Mouse (Mus musculus): ENCODE measurements at regions not wholly inside any gene's neighbourhood (a gene's known extent, or its start where the extent isn't known, plus 50 kb on each side); places are given as distances from the start of the nearest gene placed in this dataset.
A peak's percentile ranks its signal among the peaks of the same experiment; 100 is the strongest.

DNA sequence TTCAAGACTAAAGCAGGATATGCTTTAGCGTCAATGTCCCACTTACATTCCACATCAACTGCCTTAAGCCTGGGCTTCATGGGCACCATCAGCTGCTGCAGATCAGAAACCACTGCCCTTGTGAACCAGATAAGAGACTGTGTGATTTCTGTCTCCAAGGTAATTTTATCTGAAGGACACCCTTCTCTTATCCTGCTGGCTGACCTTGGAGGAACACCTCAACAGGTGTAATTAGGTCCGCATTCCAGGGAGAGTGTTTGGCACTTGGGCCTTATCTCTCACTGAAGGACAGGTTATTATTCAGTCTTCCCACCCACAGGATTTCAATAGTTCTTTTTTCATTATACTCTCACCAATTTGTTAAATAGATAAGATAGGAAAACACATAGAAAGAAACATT, 583.1 kb upstream of the Kdm8 start:
- DNase-seq (ENCODE audit: low spot score), result no peak

DNA sequence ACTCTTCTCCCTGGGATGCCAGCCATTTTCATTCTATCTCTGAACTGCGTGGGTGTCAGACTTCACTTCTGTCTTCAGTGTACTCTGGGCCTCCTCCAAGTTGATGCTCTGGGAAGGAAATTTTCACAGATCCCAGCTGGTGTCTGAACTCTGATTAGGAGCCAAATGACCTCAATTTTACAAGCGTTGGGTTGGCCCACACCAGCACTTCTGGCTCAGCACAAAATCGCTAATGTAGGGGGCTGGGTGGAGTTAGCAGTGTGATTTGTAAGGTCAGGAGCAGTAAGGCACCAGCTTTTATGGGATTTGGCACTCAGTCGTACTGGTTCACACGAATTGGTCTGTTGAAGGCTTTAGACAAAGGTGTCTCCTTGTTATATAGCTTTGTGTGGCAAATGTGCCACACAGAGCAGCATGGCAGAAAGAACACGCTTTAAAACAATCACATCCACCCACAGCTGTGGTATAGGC, 576.3 kb upstream of the Kdm8 start:
- DNase-seq (ENCODE audit: low spot score), result peak; percentile 13

DNA sequence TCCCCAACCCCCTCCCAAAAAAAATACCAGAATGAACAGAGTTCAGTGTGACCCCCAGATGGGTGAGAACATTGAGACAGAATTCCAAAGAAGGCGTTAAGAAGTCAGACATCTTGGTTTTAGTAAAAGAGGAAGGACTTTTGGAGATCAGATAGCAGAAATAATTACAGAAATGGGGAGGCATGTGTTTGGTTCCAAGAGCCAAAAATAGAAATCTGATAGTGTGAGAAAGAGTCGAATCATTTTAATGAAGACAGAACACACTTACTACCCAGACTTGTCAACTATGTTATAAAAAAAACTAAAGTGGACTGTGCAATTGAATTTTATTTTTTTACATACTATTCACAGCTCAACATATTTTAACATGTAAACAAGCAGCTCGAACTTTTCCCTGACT, 575.9 kb upstream of the Kdm8 start:
- DNase-seq (ENCODE audit: low spot score), result no peak

GRCm38 (mm10) chr7:124880771-124881170, 563.7 kb upstream of the Kdm8 start:
- no peak for DNase-seq (ENCODE audit: low spot score)

DNA sequence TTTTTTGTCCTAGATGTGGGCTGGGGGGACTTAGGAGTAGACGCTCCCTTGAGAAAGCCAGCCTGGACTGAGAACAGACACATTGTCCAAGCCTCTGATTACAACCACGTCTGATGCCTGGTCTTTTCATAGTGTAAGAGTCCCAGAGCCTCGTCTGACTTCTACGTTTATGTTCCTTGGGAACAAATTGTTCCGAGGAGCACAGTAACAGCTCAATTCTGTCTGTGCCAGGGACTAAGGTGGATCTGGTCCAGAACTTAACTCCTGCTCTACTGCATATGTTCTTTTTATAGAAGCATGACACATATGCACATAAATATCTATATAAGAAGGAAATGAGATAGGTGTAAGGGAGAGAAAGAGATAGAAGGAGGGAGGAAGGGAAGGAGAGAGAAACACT, 537.2 kb upstream of the Kdm8 start:
- no peak for DNase-seq (ENCODE audit: low spot score)

DNA sequence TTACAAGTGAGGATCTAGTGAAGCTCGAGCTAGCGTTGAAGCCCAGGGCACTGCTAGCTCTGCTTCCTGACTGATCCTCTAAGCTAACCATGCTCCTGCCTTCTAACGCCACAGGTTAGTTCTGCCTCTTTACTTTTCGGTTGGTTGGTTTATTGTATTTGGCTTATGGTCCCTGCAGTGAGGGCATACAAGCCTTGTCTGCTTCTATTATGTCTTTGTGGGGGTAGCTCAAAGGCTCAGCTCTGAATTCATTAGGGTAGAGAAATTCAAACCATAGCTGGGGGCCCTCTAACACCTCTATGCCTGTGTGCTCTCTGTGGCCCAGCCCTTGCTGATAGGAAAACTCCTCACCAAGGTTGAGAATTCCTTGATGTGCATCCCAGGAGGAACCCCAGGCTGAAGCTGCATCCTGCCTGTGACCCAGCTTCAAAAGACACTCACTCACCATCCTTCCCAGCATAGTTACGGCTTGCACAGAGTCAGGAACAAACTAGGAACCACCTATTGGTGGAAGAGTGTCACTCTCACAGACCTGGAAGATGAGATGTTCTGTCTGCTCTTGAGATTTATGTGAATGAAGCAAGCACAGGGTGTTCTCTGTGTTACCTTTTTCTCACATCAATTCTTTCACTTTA, 536.7 kb upstream of the Kdm8 start:
- DNase-seq (ENCODE audit: low spot score), result peak; percentile 55

- no peak for DNase-seq (ENCODE audit: low spot score)
Measured at GRCm38 (mm10) chr7:124914061-124914460, 530.4 kb upstream of the Kdm8 start.

DNA sequence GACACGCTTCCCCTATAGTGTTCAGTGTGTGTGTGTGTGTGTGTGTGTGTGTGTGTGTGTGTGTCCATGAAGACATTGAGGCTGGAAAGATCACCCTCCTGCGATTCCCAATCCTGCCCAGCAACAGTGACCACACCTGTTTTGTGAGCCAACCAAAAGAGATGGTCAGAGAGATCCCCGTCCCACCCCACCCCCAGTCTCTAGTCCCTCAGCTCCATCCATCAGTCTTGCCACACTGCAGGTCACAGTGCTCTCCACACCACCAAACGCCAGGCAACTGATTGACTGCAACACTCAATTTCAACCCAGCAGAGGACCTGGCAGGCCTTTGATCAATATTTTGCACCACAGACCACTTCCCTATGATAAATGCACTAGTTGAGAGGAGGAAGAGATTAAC, 530.0 kb upstream of the Kdm8 start:
- no peak for DNase-seq (ENCODE audit: low spot score)

- DNase-seq (ENCODE audit: low spot score), result no peak
Measured at GRCm38 (mm10) chr7:124914972-124915371, 529.5 kb upstream of the Kdm8 start.

DNA sequence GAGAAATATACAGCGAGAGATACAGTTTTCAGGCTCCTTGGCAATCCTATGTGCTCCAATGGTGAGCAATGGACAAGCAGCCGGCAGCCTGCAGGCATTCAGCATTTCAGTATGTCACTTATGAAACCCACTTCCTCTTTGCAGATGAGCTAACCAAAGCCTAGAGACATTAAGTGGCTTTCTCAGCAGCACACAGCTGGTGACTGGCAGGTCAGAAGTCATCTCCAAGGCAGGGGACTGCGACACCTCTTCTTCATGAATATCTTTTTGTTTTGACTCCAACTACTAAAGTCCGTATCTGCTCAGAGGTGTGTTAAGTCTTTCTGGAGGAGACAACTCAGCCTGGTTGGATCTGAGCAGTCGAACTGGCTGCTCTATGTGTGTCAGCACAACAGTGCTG, 528.8 kb upstream of the Kdm8 start:
- DNase-seq (ENCODE audit: low spot score), result no peak

DNA sequence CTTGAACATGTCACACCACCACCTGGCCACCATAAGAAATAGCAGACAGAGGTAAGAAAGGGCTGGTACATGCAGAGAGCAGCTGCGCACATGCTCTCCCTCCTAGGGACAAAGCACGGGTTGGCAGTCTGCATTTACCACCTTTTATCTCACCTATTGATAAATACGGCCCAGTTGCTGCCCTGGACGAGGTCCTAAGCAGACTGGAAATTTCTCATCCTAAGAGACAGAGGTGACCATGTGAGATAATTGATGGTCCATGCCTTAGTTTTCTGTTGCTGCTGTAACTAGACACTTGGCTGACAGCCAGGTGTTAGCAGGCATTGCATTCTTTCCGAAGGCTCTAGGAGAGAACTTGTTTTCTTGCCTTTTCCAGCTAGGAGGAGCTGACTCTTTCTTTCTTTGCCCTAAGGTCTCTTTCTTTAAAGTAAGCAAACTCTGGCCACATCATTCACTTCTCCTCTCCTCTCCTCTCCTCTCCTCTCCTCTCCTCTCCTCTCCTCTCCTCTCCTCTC, 526.8 kb upstream of the Kdm8 start:
- peak; percentile 26 for DNase-seq (ENCODE audit: low spot score)

- no peak for DNase-seq (ENCODE audit: low spot score)
Measured at GRCm38 (mm10) chr7:124922806-124923205, 521.7 kb upstream of the Kdm8 start.

- DNase-seq (ENCODE audit: low spot score), result no peak
Measured at GRCm38 (mm10) chr7:124933573-124933972, 510.9 kb upstream of the Kdm8 start.

GRCm38 (mm10) chr7:124939357-124939756, 505.1 kb upstream of the Kdm8 start:
- no peak for DNase-seq (ENCODE audit: low spot score)

DNA sequence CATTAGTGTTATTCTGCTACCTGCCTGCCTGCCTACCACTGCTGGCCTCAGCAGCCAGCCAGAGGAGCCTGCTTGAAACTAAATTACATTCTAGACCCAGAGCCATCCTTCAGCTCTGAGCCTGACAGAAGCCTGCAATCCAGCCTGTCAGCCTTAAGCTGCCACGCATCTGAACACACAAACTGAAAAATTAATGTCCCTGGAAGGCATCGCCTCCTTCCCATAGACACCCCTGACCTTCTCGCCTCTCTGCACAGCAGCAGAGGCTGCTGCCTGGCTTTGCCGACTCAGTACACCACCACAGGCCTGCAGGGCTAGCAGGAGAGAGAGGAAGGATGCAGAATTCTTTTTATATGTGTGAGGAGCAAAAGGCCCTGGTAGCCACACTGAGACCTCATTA, 502.9 kb upstream of the Kdm8 start:
- peak; percentile 6 for DNase-seq (ENCODE audit: low spot score)

DNA sequence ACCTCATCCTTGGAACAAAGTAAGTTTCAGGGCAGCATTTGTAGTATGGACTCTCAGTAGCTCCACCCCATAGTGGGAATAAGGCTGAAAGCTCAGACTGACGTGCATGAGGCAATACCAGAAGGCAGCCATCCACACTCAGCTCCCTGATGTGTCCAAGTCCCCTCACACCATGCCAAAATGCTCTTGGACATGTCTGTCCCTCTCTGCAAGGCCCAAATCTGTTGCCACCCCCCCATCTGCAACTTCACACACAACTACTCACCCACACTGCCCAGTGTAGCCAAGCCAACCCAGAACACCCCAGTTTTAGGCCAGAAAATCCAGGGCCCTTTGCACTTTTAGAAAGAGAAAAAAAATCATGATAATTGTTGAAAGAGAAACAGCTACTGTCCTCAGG, 498.1 kb upstream of the Kdm8 start:
- DNase-seq (ENCODE audit: low spot score), result no peak

DNA sequence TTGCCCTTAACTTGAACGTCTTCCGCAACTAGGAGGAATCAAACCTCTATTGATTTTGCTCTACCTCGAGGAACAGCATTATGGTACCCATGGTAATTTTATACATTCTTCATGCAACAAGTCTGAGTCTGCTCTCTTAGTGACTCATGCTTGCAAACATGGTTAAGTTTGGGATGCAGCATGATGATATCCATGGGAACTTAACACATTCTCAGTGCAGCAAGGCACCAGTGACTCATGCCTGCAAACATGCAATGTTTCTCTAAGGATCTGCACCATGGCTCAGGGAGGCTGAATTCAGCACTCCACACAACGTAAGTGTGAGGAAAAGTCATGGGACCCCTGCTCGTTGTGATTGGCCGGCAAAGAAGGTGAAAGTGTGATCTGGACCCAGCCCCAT, 487.1 kb upstream of the Kdm8 start:
- DNase-seq (ENCODE audit: low spot score), result no peak

DNA sequence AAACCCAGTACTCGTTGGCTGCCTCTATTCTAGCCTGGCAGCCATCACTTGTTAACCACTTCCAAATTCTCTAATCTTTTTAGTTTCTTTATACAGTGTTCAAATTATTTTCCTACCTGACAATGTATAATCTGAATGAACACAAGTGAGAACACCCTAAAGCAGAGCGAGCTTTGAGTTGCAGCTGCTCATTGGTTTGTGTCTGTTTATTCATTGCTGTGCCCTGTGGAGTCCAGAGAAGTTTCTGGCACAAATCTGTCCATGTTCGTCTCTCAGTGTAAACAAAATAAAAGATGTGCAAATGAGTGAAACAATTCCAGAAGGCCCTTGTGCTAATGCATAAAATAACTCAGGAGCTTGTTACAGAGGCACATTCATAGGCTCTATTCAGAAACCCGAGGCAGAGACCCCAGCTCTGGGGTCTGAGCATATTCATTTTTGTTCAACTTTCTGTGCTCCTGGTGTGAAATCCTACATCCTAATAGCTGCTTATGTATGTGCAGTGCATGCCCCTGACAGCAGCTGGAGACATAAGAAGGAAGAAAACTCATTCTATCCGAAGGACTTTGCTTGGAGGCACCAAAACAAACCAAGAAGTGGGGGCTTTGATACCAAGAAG, 469.5 kb upstream of the Kdm8 start:
- DNase-seq (ENCODE audit: low spot score), result no peak

- DNase-seq (ENCODE audit: low spot score), result peak; percentile 53
Measured at GRCm38 (mm10) chr7:124989456-124989855, 455.0 kb upstream of the Kdm8 start.

DNA sequence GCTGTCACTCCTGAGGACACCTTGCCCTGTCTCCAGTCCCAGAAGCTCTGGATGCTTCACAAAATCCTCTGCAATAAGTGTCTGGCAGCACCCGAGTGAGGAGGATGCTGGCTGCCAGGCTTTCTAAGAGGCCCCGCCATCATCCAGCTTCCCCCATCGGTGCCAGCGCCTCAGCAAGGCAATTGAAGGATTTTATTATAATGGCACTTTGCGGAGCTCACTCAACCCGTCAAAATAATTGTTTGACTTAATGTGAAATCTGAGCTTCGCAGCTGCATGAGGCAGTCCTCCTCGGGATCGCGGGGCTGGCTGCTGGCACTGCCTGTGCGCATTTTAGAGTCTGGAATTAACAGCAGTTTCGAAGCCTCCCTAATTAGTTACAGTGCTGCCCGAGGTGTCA, 453.8 kb upstream of the Kdm8 start:
- DNase-seq (ENCODE audit: low spot score), result peak; percentile 57

GRCm38 (mm10) chr7:124996538-124996937, 447.9 kb upstream of the Kdm8 start:
- no peak for DNase-seq (ENCODE audit: low spot score)

DNA sequence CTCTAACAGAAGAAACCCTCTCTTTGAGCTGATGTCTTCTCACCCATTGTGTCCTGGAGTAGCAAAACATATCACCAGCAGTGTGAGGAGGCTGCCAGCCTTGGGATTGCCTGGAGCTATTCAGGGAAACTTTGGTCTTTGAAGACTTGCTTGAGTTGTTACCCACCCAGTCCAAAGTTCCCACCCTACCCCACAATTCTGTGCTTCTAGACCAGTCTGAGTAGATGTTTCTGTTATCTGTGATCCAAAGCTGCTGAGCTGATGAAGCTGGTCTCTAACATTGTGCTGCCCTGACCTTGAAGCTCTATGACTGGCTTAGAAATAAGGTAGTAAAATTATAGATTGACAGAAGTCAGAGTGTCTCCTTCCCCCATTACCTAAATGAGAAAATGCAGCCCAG, 443.8 kb upstream of the Kdm8 start:
- no peak for DNase-seq (ENCODE audit: low spot score)

- no peak for DNase-seq (ENCODE audit: low spot score)
Measured at GRCm38 (mm10) chr7:125005638-125006037, 438.8 kb upstream of the Kdm8 start.

- DNase-seq (ENCODE audit: low spot score), result peak; percentile 6
Measured at GRCm38 (mm10) chr7:125019259-125019658, 425.2 kb upstream of the Kdm8 start.

Data from retina, embryonic 14.5 days (tissue).